Mouse (Mus musculus) adrenal gland, adult 10 weeks (tissue): ENCODE measurements around the gene Hltf. TPM values are rescaled to one million over a fixed set of nuclear protein-coding genes. Genes with fewer than 3 reads are reported as not detected.

ENCODE experiments used
- polyA plus RNA-seq: library from polyadenylated mRNA; stranded (reverse); fragments of 350-450 nt; fragmentation: Illumina TruSeq; extraction: RNeasy Lipid Tissue Mini Kit (QIAGEN cat#74804); gene quantifications from one replicate; pipeline ENCODE4 v1.2.3, GENCODE M21; 2014; ENCODE audit warnings: low read depth, low replicate concordance

The Hltf gene
- polyA plus RNA-seq, result 81.2 TPM

DNA sequence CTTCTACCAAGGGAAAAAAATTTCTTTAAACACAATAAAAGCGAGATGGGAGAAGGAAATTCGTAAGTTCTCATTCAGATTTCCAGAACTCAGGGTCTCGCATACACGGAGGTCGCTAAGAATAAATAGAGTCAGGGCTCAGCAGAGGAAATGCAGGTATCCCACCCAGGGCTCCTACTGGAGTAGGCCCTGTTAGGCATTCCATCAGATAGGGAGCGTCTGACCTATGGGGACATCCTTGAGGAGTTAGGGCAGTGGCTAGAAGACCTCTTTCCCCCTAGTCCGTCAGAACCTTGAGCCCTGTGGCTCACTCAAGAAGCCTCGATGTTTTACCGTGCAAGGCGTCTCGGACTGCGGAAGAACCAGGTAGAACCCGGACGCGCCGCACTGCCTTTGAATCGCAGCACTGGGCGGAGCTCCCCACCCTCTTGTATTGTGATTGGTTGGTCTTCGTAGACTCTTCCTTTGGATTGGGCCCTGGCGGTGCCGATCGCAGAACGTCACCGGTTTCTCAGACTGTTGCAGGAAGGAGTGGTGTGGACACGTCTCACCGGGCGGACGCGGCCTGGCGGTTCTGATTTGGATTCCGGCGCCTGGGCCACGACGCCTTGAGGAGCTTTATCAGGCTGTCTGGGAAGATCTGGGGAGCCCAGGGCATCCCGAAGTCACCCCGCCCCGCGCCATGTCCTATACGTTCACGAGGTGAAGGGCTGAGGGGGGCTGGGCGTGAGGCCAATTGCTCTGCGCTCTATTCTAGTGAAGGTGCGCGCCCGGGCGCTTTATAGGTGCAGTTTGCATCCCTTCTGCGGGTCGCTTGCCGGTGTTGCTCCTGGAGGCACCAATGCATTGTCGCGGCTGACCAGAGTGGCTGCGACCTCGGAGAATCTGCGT lies at the start of gene Hltf:
TSS of gene Hltf (plus strand) at position 506 of the 891 bp plus-strand sequence.

DNA sequence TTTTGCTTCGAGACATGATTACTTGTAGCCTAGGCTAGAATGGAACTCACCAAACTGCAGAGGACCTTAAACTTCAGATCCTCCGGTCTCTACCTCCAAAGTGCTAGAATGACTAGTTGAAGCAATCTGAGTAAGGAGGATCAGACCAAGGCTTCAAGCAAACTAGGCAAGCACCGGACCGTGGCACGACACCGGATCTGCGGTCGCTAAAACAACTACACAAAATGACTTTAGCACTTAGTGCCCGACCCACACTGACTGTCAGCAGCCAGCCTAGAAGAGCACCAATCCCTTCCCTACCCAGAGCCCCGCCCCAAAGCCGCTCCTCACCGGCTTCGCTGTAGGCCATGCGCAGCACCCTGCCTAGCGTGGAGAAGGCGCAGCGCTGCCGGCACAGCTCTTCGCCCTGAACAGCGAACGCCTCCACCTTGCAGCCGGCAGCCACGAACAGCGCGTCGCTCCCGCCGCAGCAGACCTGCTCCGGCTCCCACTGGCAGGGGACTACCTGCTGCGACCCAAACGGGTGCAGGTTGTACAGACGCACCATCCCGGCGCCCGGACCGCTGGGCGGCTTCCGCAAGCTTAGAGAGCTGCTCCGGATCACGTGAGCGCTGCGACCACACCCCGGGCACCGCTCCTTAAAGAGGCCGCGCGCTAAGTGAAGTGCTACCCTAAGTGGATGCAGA lies 22.7 kb upstream of the Hltf start, which contains the start of gene Hps3:
TSS of gene Hps3 (minus strand) at position 597 of the 686 bp plus-strand sequence.

DNA sequence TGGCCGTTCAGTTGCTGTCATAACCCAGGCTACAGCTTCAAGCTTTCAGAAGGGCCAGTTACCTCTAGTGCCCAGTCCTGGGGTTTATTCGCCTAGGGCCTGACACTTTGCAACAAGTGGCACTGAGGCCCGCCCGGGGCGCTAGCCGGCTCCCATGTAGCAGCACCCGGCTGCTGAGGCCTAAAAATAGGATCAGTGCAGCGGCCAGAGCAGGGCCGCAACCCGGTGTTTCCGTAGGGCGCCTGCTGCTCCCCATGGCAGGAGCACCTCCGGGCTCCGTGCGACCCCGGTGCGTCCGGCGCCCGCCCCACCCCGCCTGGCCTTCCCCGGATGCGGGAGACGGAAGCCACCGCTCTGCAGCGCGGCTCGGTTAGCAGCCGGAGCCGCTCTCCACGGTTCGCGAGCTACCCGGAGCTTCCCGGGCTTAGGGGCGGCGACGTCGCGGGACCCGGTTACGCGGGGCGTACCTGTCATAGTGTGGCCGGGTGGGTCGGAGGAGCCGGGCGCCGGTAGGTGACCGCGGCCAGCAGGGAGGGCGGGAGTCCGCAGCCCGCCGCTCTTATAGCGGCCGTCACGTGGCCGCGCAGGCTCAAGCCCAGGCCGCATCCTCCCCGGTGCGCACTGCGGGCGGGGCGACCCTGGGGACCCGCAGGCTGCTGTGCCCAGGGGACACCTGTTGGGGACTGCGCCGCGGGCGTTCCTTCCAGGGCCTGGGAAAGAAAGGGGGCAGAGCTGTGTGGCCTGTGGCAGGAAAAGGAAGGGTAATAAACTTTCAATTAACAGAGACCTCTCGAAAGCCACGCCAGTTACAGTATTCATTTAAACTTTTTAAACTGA lies 97.1 kb downstream of the Hltf start, which contains the start of gene Gyg:
TSS of gene Gyg (minus strand) at position 787 of the 837 bp plus-strand sequence.

Other genes starting within 250 kb of the Hltf start
- 274 TPM for gene Cp, start 100.8 kb upstream of the Hltf start, polyA plus RNA-seq
- gene Hps3, start 22.5 kb upstream of the Hltf start, polyA plus RNA-seq, result 28.9 TPM
- 234 TPM for gene Gyg, start 97.5 kb downstream of the Hltf start, polyA plus RNA-seq
- 13.6 TPM for gene Cpa3, start 184.4 kb downstream of the Hltf start, polyA plus RNA-seq
- 10.3 TPM for gene Cpb1, start 217.9 kb downstream of the Hltf start, polyA plus RNA-seq